Mouse (Mus musculus) gastrocnemius, postnatal 25 days (tissue): Measurements from ENCODE around the gene Nav3. TPM values are rescaled to one million over a fixed set of nuclear protein-coding genes. Genes with fewer than 3 reads are reported as not detected.
"Not testable (repeated sequence)": the region's sequence is repeated elsewhere in the genome, so short reads cannot be mapped to it uniquely, and the experiment has no call there.

ENCODE experiments used
- DNase-seq: peaks from one replicate; pipeline ENCODE4 v3.0.0; 2022
- total RNA-seq, 2 experiments: library from RNA; stranded (reverse); gene quantifications; 1 replicate in 1 of 2; 2 replicates in 1 of 2; pipeline ENCODE4 v1.2.3; 2021

The Nav3 gene
- total RNA-seq, 2 experiments from 2014 or later, result 1.6 to 2.9 TPM

- DNase-seq, result not testable (repeated sequence)
Observed at GRCm38 (mm10) chr10:110383506-110384229, 72.3 kb downstream of the Nav3 start.

- DNase-seq, result no peak
Observed at GRCm38 (mm10) chr10:110380792-110381191, 75.2 kb downstream of the Nav3 start.

- DNase-seq, result no peak
Observed at GRCm38 (mm10) chr10:110372724-110373455, 83.1 kb downstream of the Nav3 start.

- no peak for DNase-seq
Observed at GRCm38 (mm10) chr10:110352148-110352547, 103.9 kb downstream of the Nav3 start.

GRCm38 (mm10) chr10:110330030-110330429, 126.0 kb downstream of the Nav3 start:
- DNase-seq, result no peak

- no peak for DNase-seq
Observed at GRCm38 (mm10) chr10:110329629-110330028, 126.4 kb downstream of the Nav3 start.

GRCm38 (mm10) chr10:110322082-110322632, 133.8 kb downstream of the Nav3 start:
- DNase-seq, result no peak

GRCm38 (mm10) chr10:110317275-110317674, 138.7 kb downstream of the Nav3 start:
- no peak for DNase-seq

GRCm38 (mm10) chr10:110314525-110314924, 141.5 kb downstream of the Nav3 start:
- DNase-seq, result no peak

GRCm38 (mm10) chr10:110313959-110314358, 142.0 kb downstream of the Nav3 start:
- DNase-seq, result no peak

- DNase-seq, result no peak
Observed at GRCm38 (mm10) chr10:110309511-110309910, 146.5 kb downstream of the Nav3 start.

GRCm38 (mm10) chr10:110305609-110306008, 150.4 kb downstream of the Nav3 start:
- no peak for DNase-seq

- no peak for DNase-seq
Observed at GRCm38 (mm10) chr10:110290016-110290623, 165.9 kb downstream of the Nav3 start.

GRCm38 (mm10) chr10:110283879-110284278, 172.1 kb downstream of the Nav3 start:
- DNase-seq, result no peak

GRCm38 (mm10) chr10:110272818-110273217, 183.2 kb downstream of the Nav3 start:
- DNase-seq, result no peak

- DNase-seq, result no peak
Observed at GRCm38 (mm10) chr10:110270561-110270960, 185.4 kb downstream of the Nav3 start.

GRCm38 (mm10) chr10:110242128-110242561, 213.9 kb downstream of the Nav3 start:
- no peak for DNase-seq

- DNase-seq, result no peak
Observed at GRCm38 (mm10) chr10:110240667-110241066, 215.3 kb downstream of the Nav3 start.

GRCm38 (mm10) chr10:110233307-110233930, 222.6 kb downstream of the Nav3 start:
- no peak for DNase-seq

- DNase-seq, result no peak
Observed at GRCm38 (mm10) chr10:110206411-110206810, 249.6 kb downstream of the Nav3 start.

GRCm38 (mm10) chr10:110204121-110204697, 251.8 kb downstream of the Nav3 start:
- DNase-seq, result no peak

- no peak for DNase-seq
Observed at GRCm38 (mm10) chr10:110192881-110193280, 263.1 kb downstream of the Nav3 start.
